In genomic region chr5:96803091-96803490, GRCm38 (mm10) we compare ENCODE assay signal across 10 mouse cellular contexts. TPM values are rescaled to one million over a fixed set of nuclear protein-coding genes. Genes with fewer than 3 reads are reported as not detected.
DNase-seq lines count a peak whose midpoint lies in the region; ATAC-seq and TF ChIP-seq lines count a peak whose summit lies in the region.
"Had no signal": no experiment of that assay in that cellular context is flagged by ENCODE, and none has a peak within 500 bp of the region (broad histone marks: within the 10 kb centered on the region; RNA-seq: fewer than 3 reads in every experiment).

No protein-coding gene starts in this region.

- DNase-seq in heart, adult 11 months: peak; percentile 97
- DNase-seq in heart, embryonic 10.5 days (ENCODE audit: low spot score): no peak
- DNase-seq in heart, postnatal 10 days: peak; percentile 76 to 81
- DNase-seq in lung, postnatal 10 days: peak; percentile 37
- DNase-seq in ovary, postnatal 36 days (ENCODE audit: low spot score): no peak
- DNase-seq in cerebellum, adult 9-10 months: no peak
- DNase-seq: thymus, postnatal 25 days had no signal

- intact Hi-C loops in heart, postnatal 10 days (cut with DNase I): no loop called here

- no peak overlapping the region for H3K9ac ChIP-seq in midbrain, embryonic 16.5 days (ENCODE audit: low read depth, low read length)
- H3K9ac ChIP-seq: forebrain, embryonic 13.5 days had no signal

- no peak for TF ChIP-seq CTCF in embryonic fibroblast, embryonic 13.5 days (IDR thresholded peaks at IDR 0.05; ENCODE audit: borderline replicate concordance, insufficient read depth, low read length)

- no peak overlapping the region for H3K27ac ChIP-seq in heart, embryonic 10.5 days
- peak overlapping the region; percentile 93 for H3K27ac ChIP-seq in embryonic fibroblast, embryonic 13.5 days (ENCODE audit: insufficient read depth, low read length)
- H3K27ac ChIP-seq in midbrain, embryonic 16.5 days (ENCODE audit: low read length): no peak overlapping the region
- H3K27ac ChIP-seq: forebrain, embryonic 13.5 days had no signal

- no peak for ATAC-seq in midbrain, embryonic 16.5 days
- ATAC-seq: forebrain, embryonic 13.5 days had no signal

- no peaks in the 10 kb centered on the region for H3K9me3 ChIP-seq in heart, embryonic 10.5 days
- no peaks in the 10 kb centered on the region for H3K9me3 ChIP-seq in midbrain, embryonic 16.5 days (replicated peaks; ENCODE audit: control insufficient read depth, low read length, poor library complexity, severe bottlenecking)
- H3K9me3 ChIP-seq: forebrain, embryonic 13.5 days had no signal

- peaks cover 38% of the 10 kb centered on the region for H3K4me1 ChIP-seq in heart, embryonic 10.5 days
- peaks cover 48% of the 10 kb centered on the region for H3K4me1 ChIP-seq in embryonic fibroblast, embryonic 13.5 days (ENCODE audit: control insufficient read depth, insufficient read depth, low read length)
- no peaks in the 10 kb centered on the region for H3K4me1 ChIP-seq in midbrain, embryonic 16.5 days (ENCODE audit: control insufficient read depth, insufficient read depth, low read length)
- H3K4me1 ChIP-seq: forebrain, embryonic 13.5 days had no signal

- TF ChIP-seq POLR2A in embryonic fibroblast, embryonic 13.5 days (IDR thresholded peaks at IDR 0.05; ENCODE audit: low read depth, low read length): no peak

- H3K4me3 ChIP-seq in heart, embryonic 10.5 days: no peak overlapping the region
- no peak overlapping the region for H3K4me3 ChIP-seq in embryonic fibroblast, embryonic 13.5 days (ENCODE audit: insufficient read depth, low read length)
- no peak overlapping the region for H3K4me3 ChIP-seq in midbrain, embryonic 16.5 days (ENCODE audit: low read depth, low read length)
- H3K4me3 ChIP-seq: forebrain, embryonic 13.5 days had no signal

- 0 out of 2 replicates have a peak, but pooled peaks cover 4% of the 10 kb centered on the region for H3K36me3 ChIP-seq in heart, embryonic 10.5 days
- H3K36me3 ChIP-seq in midbrain, embryonic 16.5 days (ENCODE audit: control insufficient read depth, insufficient read depth, low read length): no peaks in the 10 kb centered on the region

- H3K27me3 ChIP-seq in heart, embryonic 10.5 days (ENCODE audit: insufficient read depth, poor library complexity, severe bottlenecking): no peaks in the 10 kb centered on the region
- no peaks in the 10 kb centered on the region for H3K27me3 ChIP-seq in midbrain, embryonic 16.5 days (ENCODE audit: control insufficient read depth, insufficient read depth, low read depth, low read length)
- H3K27me3 ChIP-seq: forebrain, embryonic 13.5 days had no signal

- H3K4me2 ChIP-seq in midbrain, embryonic 16.5 days (ENCODE audit: low read length): no peak overlapping the region
- H3K4me2 ChIP-seq: forebrain, embryonic 13.5 days had no signal

- 48% methylated on average over 3 of the region's 3 CpGs for WGBS in heart, embryonic 10.5 days
- 56% methylated on average over 3 of the region's 3 CpGs for WGBS in midbrain, embryonic 16.5 days

RNA-seq across cellular contexts. Expression of gene Anxa3, which starts 10.0 kb away (rescaled TPM):
- polyA plus RNA-seq in heart, embryonic 10.5 days (2016; fragmentation: Nextera tagmentation; extraction: Ambion mirVana): 57.5 and 57.7 TPM in 2 replicates
- 198 and 325 TPM in 2 replicates for polyA plus RNA-seq in embryonic fibroblast, embryonic 13.5 days (2011; ENCODE audit: insufficient read length, low read depth, missing spikeins)
- total RNA-seq in heart, postnatal 10 days (2021): 10 to 100 TPM; 46.6 to 49.2 TPM
- polyA plus RNA-seq in midbrain, embryonic 16.5 days (2015; fragmentation: Nextera tagmentation; extraction: Ambion mirVana): 23.3 and 24.9 TPM in 2 replicates

Comparison
In these comparisons a context has a peak if more than half of its experiments do, and no peak if none do; other contexts are left out.
1. DNase-seq: peak in heart, adult 11 months (single experiment), heart, postnatal 10 days (2 of 2) and lung, postnatal 10 days (single experiment); none in heart, embryonic 10.5 days (single experiment), ovary, postnatal 36 days (single experiment) and cerebellum, adult 9-10 months (single experiment).